Mouse (Mus musculus) MEL (cell line): ENCODE results near the gene Dnal4.

Experiments
- CHD2 ChIP-seq: IDR thresholded peaks from 2 replicates; pipeline ENCODE4 v1.6.1; 2011; ENCODE audit warnings: low read length, improper control_type of control experiment
- CTCF ChIP-seq, 3 experiments: IDR thresholded peaks in 2 of 3; conservative IDR thresholded peaks in 1 of 3; 2 replicates each; pipeline ENCODE4 v1.5.1; 2011 to 2012; ENCODE audit warnings: low read length in 3 of 3, low read depth in 2 of 3, mild to moderate bottlenecking in 2 of 3, improper control_type of control experiment in 1 of 3, inconsistent platforms in 1 of 3, mixed read lengths in 1 of 3, moderate library complexity in 1 of 3; ENCODE audit not compliant: control insufficient read depth in 1 of 3, insufficient read depth in 1 of 3, poor library complexity in 1 of 3, severe bottlenecking in 1 of 3
- EP300 ChIP-seq, 2 experiments: IDR thresholded peaks; 2 replicates each; pipeline ENCODE4 v1.6.1; 2011; ENCODE audit warnings: improper control_type of control experiment in 2 of 2, low read length in 2 of 2, low read depth in 1 of 2, mild to moderate bottlenecking in 1 of 2
- GATA1 ChIP-seq: IDR thresholded peaks from 2 replicates; pipeline ENCODE4 v1.6.1; 2011; ENCODE audit warnings: low read depth, low read length, improper control_type of control experiment
- MAX ChIP-seq: IDR thresholded peaks from 2 replicates; pipeline ENCODE4 v1.6.1; 2011; ENCODE audit warnings: low read length, improper control_type of control experiment
- POLR2A ChIP-seq, 2 experiments: IDR thresholded peaks; 2 replicates each; pipeline ENCODE4 v1.6.1; 2011 to 2012; ENCODE audit warnings: low read length in 2 of 2, mild to moderate bottlenecking in 2 of 2, control low read depth in 1 of 2, improper control_type of control experiment in 1 of 2, low read depth in 1 of 2, moderate library complexity in 1 of 2; ENCODE audit not compliant: control insufficient read depth in 1 of 2, insufficient read depth in 1 of 2, poor library complexity in 1 of 2
- RCOR1 ChIP-seq: IDR thresholded peaks from 2 replicates; pipeline ENCODE4 v1.6.1; 2012; ENCODE audit warnings: low read depth, mild to moderate bottlenecking, inconsistent platforms, low read length, improper control_type of control experiment
- TAL1 ChIP-seq: IDR thresholded peaks from 2 replicates; pipeline ENCODE4 v1.6.1; 2012; ENCODE audit warnings: mild to moderate bottlenecking, inconsistent platforms, low read length, moderate library complexity, mixed read lengths
- USF1 ChIP-seq: IDR thresholded peaks from 2 replicates; pipeline ENCODE4 v1.6.1; 2014; ENCODE audit warnings: low read depth, mild to moderate bottlenecking, inconsistent platforms, low read length, improper control_type of control experiment, moderate library complexity
- USF2 ChIP-seq, 2 experiments: IDR thresholded peaks; 2 replicates each; pipeline ENCODE4 v1.6.1; 2011 to 2012; ENCODE audit warnings: improper control_type of control experiment in 2 of 2, low read length in 2 of 2, borderline replicate concordance in 1 of 2, inconsistent platforms in 1 of 2, low read depth in 1 of 2, mild to moderate bottlenecking in 1 of 2; ENCODE audit not compliant: insufficient read depth in 1 of 2
- ZC3H11A ChIP-seq: IDR thresholded peaks from 2 replicates; pipeline ENCODE4 v1.6.1; 2012; ENCODE audit warnings: low read depth, mild to moderate bottlenecking, inconsistent platforms, low read length, improper control_type of control experiment
- ZNF384 ChIP-seq: IDR thresholded peaks from 2 replicates; pipeline ENCODE4 v1.6.1; 2012; ENCODE audit warnings: low read depth, mild to moderate bottlenecking, inconsistent platforms, low read length, improper control_type of control experiment

DNA sequence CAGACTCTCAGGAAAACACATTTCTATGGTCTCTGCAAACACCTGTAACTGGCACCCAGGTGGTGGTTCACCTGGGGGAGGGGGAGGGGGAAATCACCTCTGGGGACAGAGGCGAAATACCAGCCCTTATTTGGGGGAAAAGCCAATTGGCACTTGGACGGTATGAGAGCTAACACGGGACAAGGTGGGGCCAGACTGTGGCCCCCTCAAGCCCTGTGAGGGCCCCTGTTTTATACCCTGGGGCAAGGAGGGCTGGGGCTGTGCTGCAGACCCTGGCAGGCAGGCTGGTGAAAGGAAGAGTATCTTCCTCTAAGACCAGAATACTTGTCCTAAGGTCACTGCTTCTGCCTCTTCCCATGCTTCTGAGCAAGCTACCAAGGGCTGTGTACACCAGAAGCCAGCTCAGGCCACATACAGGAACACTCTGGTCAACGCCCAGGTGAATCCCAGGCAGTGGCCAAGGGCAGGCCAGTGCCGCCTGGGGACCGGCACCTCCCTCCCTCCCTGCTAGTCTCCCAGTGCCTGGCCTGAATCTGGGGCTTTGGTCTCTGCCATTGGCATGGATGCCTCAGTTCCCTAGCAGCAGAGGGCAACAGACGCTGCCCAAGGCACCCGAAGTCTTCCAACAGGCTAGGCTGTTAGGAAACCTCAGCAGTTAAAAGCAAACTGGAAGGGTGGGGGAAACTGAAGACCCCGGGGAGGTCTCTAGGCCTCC lies 48.7 kb upstream of the Dnal4 start:
- TF ChIP-seq GATA1 (no peak), CHD2 (no peak), USF1 (no peak), CTCF (IDR thresholded peaks at IDR 0.05 in 2 of 3, conservative IDR thresholded peaks at IDR 0.05 in 1 of 3; ENCODE audit: control insufficient read depth in 1 of 3, insufficient read depth in 1 of 3, low read depth in 2 of 3, low read length in 3 of 3, poor library complexity in 1 of 3, severe bottlenecking in 1 of 3) (no peak), POLR2A (IDR thresholded peaks at IDR 0.05; ENCODE audit: control insufficient read depth in 1 of 2, insufficient read depth in 1 of 2, low read depth in 1 of 2, low read length in 2 of 2, poor library complexity in 1 of 2) (no peak), RCOR1 (no peak), EP300 (IDR thresholded peaks at IDR 0.05; ENCODE audit: low read depth in 1 of 2, low read length in 2 of 2) (no peak), USF2 (IDR thresholded peaks at IDR 0.05; ENCODE audit: borderline replicate concordance in 1 of 2, insufficient read depth in 1 of 2, low read depth in 1 of 2, low read length in 2 of 2) (no peak), TAL1 (no peak), ZC3H11A (no peak), MAX (no peak), ZNF384 (no peak; the same call in 1 of the 2 replicates)
